Mouse (Mus musculus): ENCODE data around the gene Olfr410.

Gene Olfr410

GRCm38 (mm10) chr11:74337931-74338330 lies at the start of gene Olfr410:
Gene Olfr410 (minus strand): TSS chr11:74338031.
- no peak for DNase-seq

GRCm38 (mm10) chr11:74387203-74387602 lies 49.4 kb upstream of the Olfr410 start:
- peak in 1 of 2 experiments; percentile 24 for DNase-seq

- no peak for DNase-seq
Measured at GRCm38 (mm10) chr11:74385674-74386073, 47.8 kb upstream of the Olfr410 start.

- DNase-seq, result no peak
Measured at GRCm38 (mm10) chr11:74379166-74379873, 41.5 kb upstream of the Olfr410 start.

GRCm38 (mm10) chr11:74376847-74377246 lies 39.0 kb upstream of the Olfr410 start:
- peak; percentile 56 to 66 for DNase-seq

GRCm38 (mm10) chr11:74371393-74372100 lies 33.7 kb upstream of the Olfr410 start:
- peak; percentile 68 to 83 for DNase-seq

GRCm38 (mm10) chr11:74361769-74362168 lies 23.9 kb upstream of the Olfr410 start, which contains the start of gene Olfr412:
Gene Olfr412 (plus strand): TSS chr11:74362069.
- DNase-seq, result no peak

GRCm38 (mm10) chr11:74352550-74352949 lies 14.7 kb upstream of the Olfr410 start, which contains the start of gene Olfr411:
Gene Olfr411 (minus strand): TSS chr11:74352650.
- no peak for DNase-seq

GRCm38 (mm10) chr11:74328781-74329180 lies 9.1 kb downstream of the Olfr410 start:
- DNase-seq, result no peak

GRCm38 (mm10) chr11:74326044-74326443 lies 11.8 kb downstream of the Olfr410 start:
- no peak for DNase-seq

GRCm38 (mm10) chr11:74287256-74287655 lies 50.6 kb downstream of the Olfr410 start:
- no peak for DNase-seq

GRCm38 (mm10) chr11:74283436-74283835 lies 54.4 kb downstream of the Olfr410 start, which contains the start of gene Olfr59:
Gene Olfr59 (plus strand): TSS chr11:74283736.
- DNase-seq, result no peak
